Mouse (Mus musculus) ES-CJ7 (cell line): ENCODE measurements around the gene Nmnat1.

Experiments used
- DNase-seq: peaks from one replicate; pipeline ENCODE4 v3.0.0; 2011; ENCODE audit warnings: low read depth, low spot score

The Nmnat1 gene

GRCm38 (mm10) chr4:149485053-149485824 is at the start of gene Nmnat1, which contains the start of gene Lzic:
Nmnat1 (minus strand) TSS chr4:149485202.
Lzic (plus strand) TSS chr4:149485229.
- peak; percentile 96 for DNase-seq

GRCm38 (mm10) chr4:149529691-149530090 is 44.7 kb upstream of the Nmnat1 start:
- DNase-seq: no peak

GRCm38 (mm10) chr4:149527621-149528354 is 42.8 kb upstream of the Nmnat1 start:
- no peak for DNase-seq

- peak; percentile 27 for DNase-seq
Measured at GRCm38 (mm10) chr4:149526330-149526729, 41.3 kb upstream of the Nmnat1 start.

GRCm38 (mm10) chr4:149525811-149526210 is 40.8 kb upstream of the Nmnat1 start:
- DNase-seq: no peak

GRCm38 (mm10) chr4:149525170-149525569 is 40.2 kb upstream of the Nmnat1 start:
- DNase-seq: no peak

- no peak for DNase-seq
Measured at GRCm38 (mm10) chr4:149523961-149524360, 39.0 kb upstream of the Nmnat1 start.

- no peak for DNase-seq
Measured at GRCm38 (mm10) chr4:149521258-149521657, 36.3 kb upstream of the Nmnat1 start.

GRCm38 (mm10) chr4:149518351-149519220 is 33.6 kb upstream of the Nmnat1 start:
- no peak for DNase-seq

- peak; percentile 98 for DNase-seq
Measured at GRCm38 (mm10) chr4:149517868-149518340, 32.9 kb upstream of the Nmnat1 start, which contains the start of gene Ctnnbip1. Ctnnbip1 (plus strand) TSS chr4:149518236.

GRCm38 (mm10) chr4:149515706-149516105 is 30.7 kb upstream of the Nmnat1 start:
- no peak for DNase-seq

- no peak for DNase-seq
Measured at GRCm38 (mm10) chr4:149512072-149512471, 27.1 kb upstream of the Nmnat1 start.

GRCm38 (mm10) chr4:149511221-149511646 is 26.2 kb upstream of the Nmnat1 start:
- no peak for DNase-seq

- no peak for DNase-seq
Measured at GRCm38 (mm10) chr4:149506904-149507303, 21.9 kb upstream of the Nmnat1 start.

- no peak for DNase-seq
Measured at GRCm38 (mm10) chr4:149505261-149505967, 20.4 kb upstream of the Nmnat1 start.

- DNase-seq: no peak
Measured at GRCm38 (mm10) chr4:149504858-149505257, 19.9 kb upstream of the Nmnat1 start.

GRCm38 (mm10) chr4:149504363-149504762 is 19.4 kb upstream of the Nmnat1 start:
- DNase-seq: no peak

- no peak for DNase-seq
Measured at GRCm38 (mm10) chr4:149499790-149500189, 14.8 kb upstream of the Nmnat1 start.

GRCm38 (mm10) chr4:149498901-149499300 is 13.9 kb upstream of the Nmnat1 start:
- no peak for DNase-seq

GRCm38 (mm10) chr4:149496612-149497011 is 11.6 kb upstream of the Nmnat1 start:
- no peak for DNase-seq

- peak; percentile 65 for DNase-seq
Measured at GRCm38 (mm10) chr4:149491151-149491550, 6.1 kb upstream of the Nmnat1 start.
